Mouse (Mus musculus) 416B (cell line): ENCODE results near the gene Dclk1.
A peak's percentile ranks its signal among the peaks of the same experiment; 100 is the strongest.
"Not testable (repeated sequence)": the region's sequence is repeated elsewhere in the genome, so short reads cannot be mapped to it uniquely, and the experiment has no call there.

ENCODE experiments used
- DNase-seq: peaks from one replicate; pipeline ENCODE4 v3.0.0; 2011; ENCODE audit warnings: low read depth

Gene Dclk1

GRCm38 (mm10) chr3:55241730-55242421 lies at the start of gene Dclk1:
Gene Dclk1, plus strand, starts transcription at chr3:55242364.
- DNase-seq: no peak

- DNase-seq: no peak
Observed at GRCm38 (mm10) chr3:55193351-55193750, 48.8 kb upstream of the Dclk1 start.

- no peak for DNase-seq
Observed at GRCm38 (mm10) chr3:55194792-55195191, 47.4 kb upstream of the Dclk1 start.

GRCm38 (mm10) chr3:55195581-55196327 lies 46.4 kb upstream of the Dclk1 start:
- DNase-seq: no peak

- no peak for DNase-seq
Observed at GRCm38 (mm10) chr3:55196328-55196710, 45.8 kb upstream of the Dclk1 start.

GRCm38 (mm10) chr3:55203621-55204020 lies 38.5 kb upstream of the Dclk1 start:
- not testable (repeated sequence) for DNase-seq

GRCm38 (mm10) chr3:55206413-55206812 lies 35.8 kb upstream of the Dclk1 start:
- DNase-seq: no peak

- no peak for DNase-seq
Observed at GRCm38 (mm10) chr3:55207665-55208064, 34.5 kb upstream of the Dclk1 start.

GRCm38 (mm10) chr3:55212254-55212653 lies 29.9 kb upstream of the Dclk1 start:
- no peak for DNase-seq

GRCm38 (mm10) chr3:55213785-55214184 lies 28.4 kb upstream of the Dclk1 start:
- no peak for DNase-seq

- DNase-seq: no peak
Observed at GRCm38 (mm10) chr3:55214413-55214812, 27.8 kb upstream of the Dclk1 start.

- no peak for DNase-seq
Observed at GRCm38 (mm10) chr3:55222502-55222901, 19.7 kb upstream of the Dclk1 start.

- DNase-seq: no peak
Observed at GRCm38 (mm10) chr3:55223862-55224261, 18.3 kb upstream of the Dclk1 start.

GRCm38 (mm10) chr3:55226501-55227213 lies 15.5 kb upstream of the Dclk1 start:
- peak; percentile 4 for DNase-seq

GRCm38 (mm10) chr3:55227214-55227581 lies 15.0 kb upstream of the Dclk1 start:
- DNase-seq: no peak

GRCm38 (mm10) chr3:55242422-55243055 lies 375 bp downstream of the Dclk1 start:
- no peak for DNase-seq

- no peak for DNase-seq
Observed at GRCm38 (mm10) chr3:55243056-55243471, 900 bp downstream of the Dclk1 start.

GRCm38 (mm10) chr3:55244087-55244486 lies 1.9 kb downstream of the Dclk1 start:
- no peak for DNase-seq

GRCm38 (mm10) chr3:55246618-55247272 lies 4.6 kb downstream of the Dclk1 start:
- no peak for DNase-seq

GRCm38 (mm10) chr3:55248048-55248447 lies 5.9 kb downstream of the Dclk1 start:
- DNase-seq: no peak

- no peak for DNase-seq
Observed at GRCm38 (mm10) chr3:55248508-55248907, 6.3 kb downstream of the Dclk1 start.

- no peak for DNase-seq
Observed at GRCm38 (mm10) chr3:55250631-55251030, 8.5 kb downstream of the Dclk1 start.
